Mouse (Mus musculus) adrenal gland, postnatal 10 days (tissue): ENCODE measurements around the gene Olfr1394. TPM values are rescaled to one million over a fixed set of nuclear protein-coding genes. Genes with fewer than 3 reads are reported as not detected.
A peak's percentile ranks its signal among the peaks of the same experiment; 100 is the strongest.
"Not testable (repeated sequence)": the region's sequence is repeated elsewhere in the genome, so short reads cannot be mapped to it uniquely, and the experiment has no call there.

Experiments used
- DNase-seq: peaks from one replicate; pipeline ENCODE4 v3.0.0; 2021; ENCODE audit warnings: mixed read lengths
- total RNA-seq, 2 experiments: library from RNA; stranded (reverse); gene quantifications; 2 replicates each; pipeline ENCODE4 v1.2.3; 2021

The Olfr1394 gene
- total RNA-seq, 2 experiments from 2014 or later: not detected

- DNase-seq: peak; percentile 80
Observed at GRCm38 (mm10) chr11:49189737-49190136, 35.6 kb downstream of the Olfr1394 start.

DNA sequence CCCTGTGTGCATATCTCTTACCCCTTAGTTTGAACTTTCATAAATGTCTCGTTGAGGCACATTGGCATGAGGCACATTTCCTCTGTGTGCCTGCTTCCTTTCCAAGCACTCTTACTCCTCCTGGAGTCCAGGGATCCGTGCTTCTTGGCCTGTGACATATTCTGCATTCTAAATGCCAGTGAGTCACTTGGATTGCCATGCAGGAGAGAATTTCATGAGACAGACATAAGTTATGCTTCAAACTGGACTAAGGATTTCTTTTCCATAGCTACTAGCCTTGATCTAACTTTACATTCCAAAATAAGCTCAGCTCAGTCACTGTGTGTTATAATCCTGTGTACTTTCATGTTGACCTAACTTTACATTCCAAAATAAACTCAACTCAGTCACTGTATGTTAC, 36.9 kb downstream of the Olfr1394 start:
- DNase-seq: no peak

DNA sequence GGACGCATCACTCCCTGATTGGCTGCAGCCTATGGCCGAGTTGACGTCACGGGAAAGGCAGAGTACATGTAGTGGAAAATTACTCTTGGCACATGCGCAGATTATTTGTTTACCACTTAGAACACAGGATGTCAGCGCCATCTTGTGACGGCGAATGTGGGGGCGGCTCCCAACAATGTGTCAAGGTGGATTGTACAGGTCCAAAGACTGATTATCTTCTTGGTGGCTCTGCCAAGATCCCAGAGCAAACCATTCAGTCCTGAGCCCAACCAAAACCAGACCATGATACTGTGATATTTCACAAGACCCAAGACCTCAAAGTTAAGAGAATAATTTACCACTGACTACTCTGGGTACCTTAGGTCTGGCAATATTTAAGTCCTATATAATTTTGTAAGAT, 40.6 kb downstream of the Olfr1394 start:
- not testable (repeated sequence) for DNase-seq

DNA sequence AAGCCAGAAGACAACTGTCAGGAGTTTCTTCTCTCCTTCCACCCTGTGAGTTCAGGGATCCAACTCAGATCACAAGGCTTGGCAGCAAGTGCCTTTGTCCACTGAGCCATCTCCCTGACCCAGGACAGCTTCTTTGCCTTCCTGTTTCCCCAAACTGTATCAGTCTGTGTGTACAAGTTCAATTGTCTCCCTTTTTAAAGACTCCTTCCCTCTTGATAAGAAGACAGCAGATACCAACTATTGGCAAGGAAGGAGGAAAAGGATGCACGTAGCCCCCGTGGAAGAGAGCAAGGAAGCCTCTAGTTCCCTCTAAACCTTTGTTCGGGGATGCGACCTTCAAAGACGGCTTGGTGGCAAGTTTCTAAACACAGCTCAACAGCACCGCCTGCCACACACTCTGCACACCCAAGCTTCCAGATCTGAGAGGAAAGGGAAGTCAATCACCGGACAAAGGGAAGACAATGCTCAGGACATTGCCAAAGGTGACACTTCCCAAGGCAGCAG, 41.7 kb downstream of the Olfr1394 start:
- peak; percentile 22 for DNase-seq

DNA sequence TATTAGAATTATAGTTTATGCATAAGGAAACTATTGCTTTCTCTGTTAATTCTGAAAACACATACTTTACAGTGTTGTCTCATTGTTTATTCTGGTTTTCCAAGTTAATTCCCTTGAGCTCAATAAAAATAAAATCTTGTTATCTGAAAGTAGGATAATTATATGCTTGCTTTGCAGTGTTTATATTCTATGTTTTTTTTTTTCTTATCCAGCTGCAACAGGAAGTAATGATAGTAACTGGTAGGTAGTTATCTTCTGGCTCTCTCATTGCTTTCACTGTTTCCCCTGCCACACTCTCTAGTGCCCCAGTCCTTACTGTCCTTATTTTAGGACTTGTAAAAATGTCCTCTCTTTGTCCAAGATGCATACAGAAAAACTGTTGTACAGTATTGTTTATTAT, 46.5 kb downstream of the Olfr1394 start:
- DNase-seq: no peak

DNA sequence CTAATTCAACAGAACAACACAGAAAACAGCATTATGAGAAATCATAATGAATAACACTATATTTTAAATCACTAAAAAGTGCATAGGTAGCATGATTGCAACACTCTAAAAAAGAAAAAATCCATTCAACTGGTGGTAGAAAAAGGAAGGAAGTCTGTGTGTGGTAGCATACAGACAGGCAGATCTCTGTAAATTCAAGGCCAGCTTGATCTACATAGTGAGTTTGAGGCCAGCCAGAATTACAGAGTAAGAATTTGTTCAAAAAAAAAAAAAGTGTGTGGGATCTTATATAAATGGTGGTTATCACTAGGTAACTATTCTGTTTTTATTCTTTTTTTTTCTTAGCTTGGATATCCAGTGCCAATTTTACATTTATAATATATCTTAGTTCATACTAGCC, 47.0 kb downstream of the Olfr1394 start:
- DNase-seq: no peak

GRCm38 (mm10) chr11:49202071-49202470, 47.9 kb downstream of the Olfr1394 start:
- no peak for DNase-seq

- DNase-seq: peak; percentile 46
Observed at GRCm38 (mm10) chr11:49202523-49203061, 48.4 kb downstream of the Olfr1394 start.

DNA sequence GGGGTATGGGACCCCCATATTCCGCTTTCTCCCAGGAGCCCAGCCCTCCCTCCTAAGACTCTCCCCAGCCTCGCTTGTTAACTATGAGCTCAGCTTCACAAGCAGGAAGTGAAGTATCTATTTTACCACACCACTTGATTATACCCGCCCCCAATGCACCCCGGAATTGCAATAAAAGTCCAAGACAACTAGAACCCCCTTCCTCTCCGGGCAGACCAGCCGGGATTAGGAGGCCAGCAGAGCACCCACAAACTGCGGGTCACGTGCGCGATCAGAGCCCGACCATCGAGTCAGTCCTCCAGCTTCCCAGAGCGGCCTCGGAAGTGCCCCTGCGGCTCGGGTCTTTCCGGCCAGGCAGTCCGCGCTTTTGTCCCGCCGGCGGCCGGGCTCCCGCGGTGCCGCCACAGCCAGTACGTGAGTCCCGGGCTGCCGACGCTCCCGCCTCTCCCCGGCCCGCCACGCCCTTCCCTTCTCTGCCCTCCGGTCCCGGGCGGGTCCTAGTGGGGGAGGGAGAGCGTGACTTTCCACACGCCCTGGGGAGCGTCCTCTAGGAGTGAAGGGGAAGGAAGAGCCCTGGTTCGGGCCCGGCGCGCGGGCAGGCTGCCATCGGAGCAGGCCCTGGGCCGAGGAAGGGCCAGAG, 49.1 kb downstream of the Olfr1394 start, which contains the start of gene Zfp62:
Zfp62 (plus strand) TSS at position 164 of the 640 bp plus-strand sequence.
- DNase-seq: peak; percentile 97

- no peak for DNase-seq
Observed at GRCm38 (mm10) chr11:49203771-49204497, 49.8 kb downstream of the Olfr1394 start.

DNA sequence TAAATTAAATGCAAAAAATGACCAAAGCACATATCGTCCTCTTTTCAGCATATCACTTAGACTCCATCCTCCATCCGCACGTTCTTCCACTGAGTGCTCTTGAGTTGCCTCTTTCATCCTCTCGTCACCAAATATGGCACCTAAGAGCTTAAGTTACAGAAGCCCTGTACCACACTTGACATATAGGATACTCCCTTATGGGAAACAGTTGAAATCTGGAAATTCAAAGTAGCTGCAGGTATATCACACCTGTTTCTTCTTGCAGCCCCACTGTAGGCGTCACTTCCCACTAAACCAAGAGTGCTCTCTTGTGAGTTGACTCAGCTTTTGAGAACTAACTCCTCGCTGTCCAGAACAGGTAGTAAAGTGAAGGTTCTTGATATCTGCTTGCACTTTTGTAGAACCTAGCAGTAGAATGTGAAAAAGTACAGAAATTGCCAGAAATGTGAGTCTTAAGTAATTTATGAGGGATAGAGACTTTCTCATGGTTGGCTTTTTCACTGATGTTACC, 51.0 kb downstream of the Olfr1394 start:
- no peak for DNase-seq

DNA sequence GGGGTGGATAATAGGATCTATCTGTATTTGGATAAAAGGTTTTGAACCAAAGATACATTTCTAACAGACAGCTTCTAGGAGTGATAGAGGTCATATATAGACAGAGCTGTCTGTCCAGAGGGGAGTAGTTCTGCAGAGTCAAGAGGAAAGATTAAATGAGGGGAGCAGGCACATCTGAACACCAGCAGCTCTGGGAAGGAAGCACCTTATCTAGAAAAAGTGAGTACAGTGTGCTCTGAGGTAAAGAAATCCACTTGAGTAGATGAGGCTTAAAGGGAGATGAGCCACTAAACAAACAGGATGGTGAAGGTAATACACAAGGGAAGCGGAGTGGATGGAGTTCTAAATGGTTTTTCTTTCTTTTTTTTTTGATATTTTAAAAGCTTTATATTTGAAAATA, 53.3 kb downstream of the Olfr1394 start:
- no peak for DNase-seq

Other genes starting within 250 kb of the Olfr1394 start
- gene Psme2b, start 208.2 kb upstream of the Olfr1394 start, total RNA-seq: 10 to 100 TPM in 1 of 2 experiments, 1 to 10 TPM in 1; 5.3 to 11.1 TPM
- gene Olfr56, start 175.5 kb upstream of the Olfr1394 start, total RNA-seq: under 1 TPM; 0.18 TPM
- 1 to 10 TPM; 1.8 to 2.9 TPM for gene 9930111J21Rik1, start 175.0 kb upstream of the Olfr1394 start, total RNA-seq
- gene Gm12185, start 162.2 kb upstream of the Olfr1394 start, total RNA-seq: 1 to 10 TPM; 3.3 to 3.7 TPM
- gene Tgtp1, start 160.2 kb upstream of the Olfr1394 start, total RNA-seq: 1 to 10 TPM; 1.1 to 2.1 TPM
- 1 to 10 TPM; 3.2 TPM for gene 9930111J21Rik2, start 103.1 kb upstream of the Olfr1394 start, total RNA-seq
- gene Tgtp2, start 90.2 kb upstream of the Olfr1394 start, total RNA-seq: 1 to 10 TPM; 1.2 to 1.3 TPM
- gene Ifi47, start 77.8 kb upstream of the Olfr1394 start, total RNA-seq: 1 to 10 TPM; 5.2 to 5.7 TPM
- gene Olfr1396, start 39.5 kb upstream of the Olfr1394 start, total RNA-seq: under 1 TPM; 0.27 to 0.45 TPM
- gene Olfr1395, start 12.1 kb upstream of the Olfr1394 start, total RNA-seq: not detected
- 10 to 100 TPM; 34.5 to 37.6 TPM for gene Btnl9, start 32.8 kb downstream of the Olfr1394 start, total RNA-seq
- 10 to 100 TPM; 29.8 to 38.1 TPM for gene Zfp62, start 48.9 kb downstream of the Olfr1394 start, total RNA-seq
- 100 to 1,000 TPM in 1 of 2 experiments, 10 to 100 TPM in 1; 87.9 to 101 TPM for gene Mgat1, start 89.8 kb downstream of the Olfr1394 start, total RNA-seq
- gene Olfr1393, start 123.9 kb downstream of the Olfr1394 start, total RNA-seq: not detected
- not detected for gene Olfr1392, start 130.9 kb downstream of the Olfr1394 start, total RNA-seq
- not detected for gene Olfr10, start 150.4 kb downstream of the Olfr1394 start, total RNA-seq
- not detected for gene Olfr1391, start 168.4 kb downstream of the Olfr1394 start, total RNA-seq
- gene Olfr1390, start 180.8 kb downstream of the Olfr1394 start, total RNA-seq: not detected